Mouse (Mus musculus) heart, adult 2 months (tissue): ENCODE results near the gene Gng3.

Experiments used
- CTCF ChIP-seq: fragments of 200-600 bp; IDR thresholded peaks from 2 replicates; pipeline ENCODE4 v1.8.1; 2022; ENCODE audit warnings: antibody characterized with exemption, mild to moderate bottlenecking, moderate library complexity
- POLR2A ChIP-seq: fragments of 200-500 bp; IDR thresholded peaks from 2 replicates; pipeline ENCODE4 v1.6.1; 2011; ENCODE audit warnings: mild to moderate bottlenecking, low read depth, low read length, control low read depth; ENCODE audit not compliant: insufficient read depth

- TF ChIP-seq CTCF (no peak), POLR2A (no peak)
These were observed 14.1 kb upstream of the Gng3 start for GRCm38 (mm10) chr19:8853117-8853516.
